8 mouse cellular contexts compared by ENCODE assay signal in genomic region chr2:158305948-158306695, GRCm38 (mm10). TPM values are rescaled to one million over a fixed set of nuclear protein-coding genes. Genes with fewer than 3 reads are reported as not detected.
DNase-seq lines count a peak whose midpoint lies in the region; ATAC-seq lines count a peak whose summit lies in the region.

Gene Lbp, plus strand, starts transcription at chr2:158306493.

- WGBS in embryonic facial prominence, embryonic 12.5 days, result 37% methylated on average over 13 of the region's 13 CpGs
- WGBS in limb, embryonic 12.5 days, result 52% methylated on average over 13 of the region's 13 CpGs
- 49% methylated on average over 13 of the region's 13 CpGs for WGBS in neural tube, embryonic 12.5 days
- 55% methylated on average over 13 of the region's 13 CpGs for WGBS in forebrain, embryonic 13.5 days

- H3K4me2 ChIP-seq in embryonic facial prominence, embryonic 12.5 days (replicated peaks), result peak within 1 kb of the TSS; percentile 13; the same call in 1 of the 2 replicates
- peak within 1 kb of the TSS; percentile 17 for H3K4me2 ChIP-seq in limb, embryonic 12.5 days
- 0 out of 2 replicates have a peak within 1 kb of the TSS, but pooled peaks have one; percentile 7 for H3K4me2 ChIP-seq in neural tube, embryonic 12.5 days (replicated peaks)
- no peak within 1 kb of the TSS for H3K4me2 ChIP-seq in forebrain, embryonic 13.5 days

- H3K9ac ChIP-seq in embryonic facial prominence, embryonic 12.5 days, result peak within 1 kb of the TSS; percentile 20; the same call in 1 of the 2 replicates
- H3K9ac ChIP-seq in limb, embryonic 12.5 days (replicated peaks), result no peak within 1 kb of the TSS
- H3K9ac ChIP-seq in neural tube, embryonic 12.5 days, result no peak within 1 kb of the TSS
- H3K9ac ChIP-seq in forebrain, embryonic 13.5 days, result no peak within 1 kb of the TSS

- no peak within 1 kb of the TSS for H3K4me3 ChIP-seq in embryonic facial prominence, embryonic 12.5 days
- H3K4me3 ChIP-seq in limb, embryonic 12.5 days (replicated peaks), result no peak within 1 kb of the TSS
- H3K4me3 ChIP-seq in neural tube, embryonic 12.5 days, result no peak within 1 kb of the TSS
- no peak within 1 kb of the TSS for H3K4me3 ChIP-seq in forebrain, embryonic 13.5 days

- DNase-seq in adrenal gland, adult 8-10 months, result peak; percentile 40
- DNase-seq in heart, postnatal 10 days, result peak; percentile 45 to 55
- DNase-seq in left cerebral cortex, adult 18-20 months (ENCODE audit: low spot score in 2 of 2), result no peak
- no peak for DNase-seq in cerebellum, adult 9-10 months

- intact Hi-C loops in heart, postnatal 10 days (cut with DNase I), result no loop called here

- peaks cover 10% of the 10 kb centered on the region for H3K4me1 ChIP-seq in embryonic facial prominence, embryonic 12.5 days
- H3K4me1 ChIP-seq in limb, embryonic 12.5 days (replicated peaks), result peaks cover 14% of the 10 kb centered on the region
- H3K4me1 ChIP-seq in neural tube, embryonic 12.5 days, result no peaks in the 10 kb centered on the region; the same call in 1 of the 2 replicates
- H3K4me1 ChIP-seq in forebrain, embryonic 13.5 days, result no peaks in the 10 kb centered on the region

- no peaks in the 10 kb centered on the region for H3K9me3 ChIP-seq in embryonic facial prominence, embryonic 12.5 days
- peaks cover 4% of the 10 kb centered on the region; the same call in 1 of the 2 replicates for H3K9me3 ChIP-seq in limb, embryonic 12.5 days
- no peaks in the 10 kb centered on the region for H3K9me3 ChIP-seq in neural tube, embryonic 12.5 days
- no peaks in the 10 kb centered on the region for H3K9me3 ChIP-seq in forebrain, embryonic 13.5 days (replicated peaks)

- peak within 1 kb of the TSS; percentile 72 for H3K27ac ChIP-seq in embryonic facial prominence, embryonic 12.5 days
- peak within 1 kb of the TSS; percentile 9; the same call in 1 of the 2 replicates for H3K27ac ChIP-seq in limb, embryonic 12.5 days
- H3K27ac ChIP-seq in neural tube, embryonic 12.5 days, result no peak within 1 kb of the TSS
- no peak within 1 kb of the TSS for H3K27ac ChIP-seq in forebrain, embryonic 13.5 days

- H3K27me3 ChIP-seq in embryonic facial prominence, embryonic 12.5 days, result no peaks in the 10 kb centered on the region
- no peaks in the 10 kb centered on the region for H3K27me3 ChIP-seq in limb, embryonic 12.5 days
- H3K27me3 ChIP-seq in neural tube, embryonic 12.5 days (replicated peaks), result no peaks in the 10 kb centered on the region
- no peaks in the 10 kb centered on the region for H3K27me3 ChIP-seq in forebrain, embryonic 13.5 days

- H3K36me3 ChIP-seq in embryonic facial prominence, embryonic 12.5 days, result no peaks in the 10 kb centered on the region
- H3K36me3 ChIP-seq in limb, embryonic 12.5 days, result no peaks in the 10 kb centered on the region
- no peaks in the 10 kb centered on the region for H3K36me3 ChIP-seq in neural tube, embryonic 12.5 days
- no peaks in the 10 kb centered on the region for H3K36me3 ChIP-seq in forebrain, embryonic 13.5 days (ENCODE audit: poor library complexity, severe bottlenecking)

- ATAC-seq in embryonic facial prominence, embryonic 12.5 days (ENCODE audit: insufficient number of reproducible peaks, insufficient read depth, low FRiP score, low TSS enrichment), result peak; percentile 37; the same call in 1 of the 2 replicates
- peak; percentile 73 for ATAC-seq in limb, embryonic 12.5 days (ENCODE audit: insufficient number of reproducible peaks, insufficient read depth, low FRiP score, low TSS enrichment, low read depth)
- ATAC-seq in neural tube, embryonic 12.5 days (ENCODE audit: low FRiP score, low read depth), result no peak
- no peak for ATAC-seq in forebrain, embryonic 13.5 days

RNA-seq across cellular contexts. Expression of gene Lbp, which starts in this region (rescaled TPM):
- total RNA-seq in adrenal gland, adult 8-10 months (2022), result 10 to 100 TPM; 17.7 to 53.5 (median 24.9) TPM
- 4.2 and 4.6 TPM in 2 replicates for polyA plus RNA-seq in embryonic facial prominence, embryonic 12.5 days (2016; fragmentation: Nextera tagmentation; extraction: Ambion mirVana)
- 1 to 10 TPM; 5.9 to 6.6 TPM for total RNA-seq in heart, postnatal 10 days (2021)
- polyA plus RNA-seq in limb, embryonic 12.5 days (2016; fragmentation: Nextera tagmentation; extraction: Ambion mirVana), result 3.1 and 4.2 TPM in 2 replicates
- 2.5 and 2.6 TPM in 2 replicates for polyA plus RNA-seq in neural tube, embryonic 12.5 days (2016; fragmentation: Nextera tagmentation; extraction: Ambion mirVana)
- total RNA-seq in left cerebral cortex, adult 18-20 months (2021), result 1 to 10 TPM; 1.3 to 1.5 TPM
- 0.53 and 0.92 TPM in 2 replicates for polyA plus RNA-seq in forebrain, embryonic 13.5 days (2015; fragmentation: Nextera tagmentation; extraction: Ambion mirVana)

Comparison
In these comparisons a context has a peak if more than half of its experiments do, and no peak if none do; other contexts are left out.
1. DNase-seq: peak in adrenal gland, adult 8-10 months (single experiment) and heart, postnatal 10 days (2 of 2); none in left cerebral cortex, adult 18-20 months (0 of 2) and cerebellum, adult 9-10 months (single experiment).
2. ATAC-seq: peak in embryonic facial prominence, embryonic 12.5 days (single experiment) and limb, embryonic 12.5 days (single experiment); none in neural tube, embryonic 12.5 days (single experiment) and forebrain, embryonic 13.5 days (single experiment).
3. H3K27ac ChIP-seq: peak in embryonic facial prominence, embryonic 12.5 days (single experiment) and limb, embryonic 12.5 days (single experiment); none in neural tube, embryonic 12.5 days (single experiment) and forebrain, embryonic 13.5 days (single experiment).